Mouse (Mus musculus) retina, embryonic 14.5 days (tissue): ENCODE data around the gene Vmn1r167.
"Not testable (repeated sequence)": the region's sequence is repeated elsewhere in the genome, so short reads cannot be mapped to it uniquely, and the experiment has no call there.

Experiments
- DNase-seq: peaks from one replicate; pipeline ENCODE4 v3.0.0-alpha.2; 2015; ENCODE audit warnings: low spot score

Vmn1r167 gene

GRCm38 (mm10) chr7:23507106-23507505 lies at the start of gene Vmn1r167:
Vmn1r167 (minus strand) TSS chr7:23507206.
- DNase-seq = not testable (repeated sequence)

- not testable (repeated sequence) for DNase-seq
Measured at GRCm38 (mm10) chr7:23539432-23539831, 32.4 kb upstream of the Vmn1r167 start, which contains the start of gene Vmn1r168. Vmn1r168 (plus strand) TSS chr7:23539732.

- DNase-seq = not testable (repeated sequence)
Measured at GRCm38 (mm10) chr7:23472886-23473285, 34.1 kb downstream of the Vmn1r167 start.

GRCm38 (mm10) chr7:23470832-23471231 lies 36.2 kb downstream of the Vmn1r167 start:
- not testable (repeated sequence) for DNase-seq

- DNase-seq = not testable (repeated sequence)
Measured at GRCm38 (mm10) chr7:23470201-23470600, 36.8 kb downstream of the Vmn1r167 start.
